Mouse (Mus musculus): ENCODE results near the gene Chrm2. TPM values are rescaled to one million over a fixed set of nuclear protein-coding genes. Genes with fewer than 3 reads are reported as not detected.

The Chrm2 gene
- polyA plus RNA-seq (2012; rRNA removed), result 12.4 and 13.8 TPM in 2 replicates

DNA sequence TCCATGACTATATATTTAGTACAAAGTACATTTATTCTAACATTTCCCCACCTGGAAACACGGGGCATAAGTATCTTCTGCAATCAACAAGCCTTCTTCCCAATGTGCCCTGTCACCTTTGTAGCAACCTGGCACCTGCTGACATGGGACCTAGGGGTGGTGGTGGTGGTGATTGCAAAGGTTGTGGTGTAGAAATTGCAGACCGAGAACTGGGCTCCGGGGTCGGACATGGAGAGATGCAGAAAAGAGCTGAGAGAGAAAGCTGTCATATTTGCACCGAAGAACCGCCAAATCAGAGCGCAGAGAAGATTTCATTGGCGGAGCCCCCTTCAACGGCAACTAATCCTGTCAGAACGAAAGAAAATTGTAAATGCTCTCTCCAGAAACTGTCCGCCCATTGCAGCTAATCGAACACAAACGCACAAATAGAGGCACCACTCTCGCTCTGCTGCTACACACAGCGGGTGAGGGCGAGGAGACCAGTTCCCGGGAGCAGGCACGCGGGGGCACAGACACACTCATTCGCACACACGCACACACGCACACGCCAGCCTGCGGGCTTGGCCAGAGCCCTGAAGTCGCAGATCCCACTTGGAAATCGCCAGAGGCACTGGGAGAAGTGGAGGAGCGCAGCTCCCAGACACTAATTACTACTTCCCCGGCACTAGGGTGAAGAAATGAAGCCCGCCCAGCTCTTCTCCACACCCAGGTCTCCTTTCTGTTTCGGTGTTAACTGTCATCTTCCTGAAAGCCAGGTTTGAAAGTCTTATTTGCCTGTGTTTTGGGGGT is at the start of gene Chrm2:
Gene Chrm2, plus strand, starts transcription at position 473 of the 789 bp plus-strand sequence.
- peak in 1 of 2 experiments; percentile 50 for DNase-seq (ENCODE audit: extremely low spot score in 1 of 2, low spot score in 1 of 2)

DNA sequence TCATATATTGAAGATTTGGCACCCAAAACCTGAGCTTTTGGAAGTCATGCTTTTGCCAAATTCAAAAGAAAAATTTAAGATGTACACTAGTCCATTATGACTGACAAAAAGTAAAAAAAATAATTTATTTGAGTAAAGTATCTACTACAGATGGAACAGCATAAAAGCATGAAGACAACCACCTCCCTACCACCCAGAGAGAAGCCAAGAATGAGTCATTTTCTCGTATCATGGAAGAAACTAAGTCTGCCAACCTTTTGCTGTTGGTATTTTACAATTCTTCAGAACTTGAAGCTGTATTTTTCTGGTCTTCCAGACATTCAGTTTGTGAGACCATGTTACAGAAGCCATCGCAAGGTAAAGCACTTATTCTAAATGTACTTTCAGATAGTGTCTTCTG is 13.9 kb upstream of the Chrm2 start:
- DNase-seq (ENCODE audit: extremely low spot score in 1 of 2, low spot score in 1 of 2), result no peak

DNA sequence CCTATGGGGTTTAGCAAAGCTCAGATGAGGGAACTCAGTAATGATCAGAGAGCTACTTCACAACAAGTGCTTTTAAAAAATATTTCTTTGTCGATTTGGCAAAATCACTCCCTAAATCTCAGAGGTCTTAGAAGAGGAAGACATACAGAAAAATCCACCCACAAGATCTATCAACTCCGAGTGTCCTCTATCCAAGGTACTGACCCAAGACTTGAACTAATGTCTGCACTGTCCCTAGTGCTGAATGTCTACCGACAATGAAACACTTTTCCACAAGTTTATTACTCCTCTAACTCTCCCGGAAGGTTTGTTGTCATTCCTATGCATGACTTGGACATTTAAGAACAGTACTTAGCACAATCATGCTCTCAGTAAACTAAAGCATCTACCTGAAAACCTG is 9.9 kb upstream of the Chrm2 start:
- no peak for DNase-seq (ENCODE audit: extremely low spot score in 1 of 2, low spot score in 1 of 2)

GRCm38 (mm10) chr6:36384102-36384501 is 3.8 kb upstream of the Chrm2 start:
- no peak for DNase-seq (ENCODE audit: extremely low spot score in 1 of 2, low spot score in 1 of 2)

- peak in 1 of 2 experiments; percentile 31 for DNase-seq (ENCODE audit: extremely low spot score in 1 of 2, low spot score in 1 of 2)
Observed at GRCm38 (mm10) chr6:36388401-36389259, 746 bp downstream of the Chrm2 start.

DNA sequence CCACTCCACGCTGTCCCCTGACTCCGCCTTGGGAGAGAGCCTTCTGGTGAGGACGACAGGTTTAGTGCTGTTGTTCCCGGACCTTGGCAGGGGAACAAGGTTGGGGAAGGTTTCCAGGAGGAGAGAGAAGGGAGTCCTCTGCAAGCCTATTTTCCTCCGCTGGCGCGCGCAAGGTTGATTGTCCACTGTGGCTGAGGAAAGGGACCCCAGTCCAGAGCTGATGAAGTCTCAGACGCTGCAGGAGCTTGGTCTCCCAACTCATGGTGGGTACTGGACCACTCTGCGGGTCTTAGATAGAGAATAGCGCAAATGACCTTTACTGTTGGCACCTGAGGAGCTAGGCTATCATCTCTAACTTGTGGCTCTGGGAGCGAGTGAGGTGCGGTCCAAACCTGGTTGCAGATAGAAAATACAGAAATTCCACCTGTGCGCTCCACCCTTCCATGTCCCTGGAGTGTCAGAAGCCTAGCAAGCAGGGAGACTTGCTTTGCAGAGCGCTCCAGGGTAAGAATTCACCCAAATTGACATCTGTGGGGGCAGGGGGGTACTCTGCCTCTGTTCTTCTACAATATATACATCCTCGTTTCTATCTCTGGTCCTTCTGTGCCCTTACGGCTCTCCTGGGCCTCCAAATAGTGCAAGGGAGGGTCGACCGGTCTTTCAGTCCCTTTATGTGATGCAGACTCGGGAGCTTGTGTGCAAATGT is 1.5 kb downstream of the Chrm2 start:
- DNase-seq (ENCODE audit: extremely low spot score in 1 of 2, low spot score in 1 of 2), result no peak

- DNase-seq (ENCODE audit: extremely low spot score in 1 of 2, low spot score in 1 of 2), result peak in 1 of 2 experiments; percentile 28
Observed at GRCm38 (mm10) chr6:36393705-36394104, 5.8 kb downstream of the Chrm2 start.

- DNase-seq (ENCODE audit: extremely low spot score in 1 of 2, low spot score in 1 of 2), result no peak
Observed at GRCm38 (mm10) chr6:36405139-36405538, 17.3 kb downstream of the Chrm2 start.

- no peak for DNase-seq (ENCODE audit: extremely low spot score in 1 of 2, low spot score in 1 of 2)
Observed at GRCm38 (mm10) chr6:36409016-36409415, 21.1 kb downstream of the Chrm2 start.

DNA sequence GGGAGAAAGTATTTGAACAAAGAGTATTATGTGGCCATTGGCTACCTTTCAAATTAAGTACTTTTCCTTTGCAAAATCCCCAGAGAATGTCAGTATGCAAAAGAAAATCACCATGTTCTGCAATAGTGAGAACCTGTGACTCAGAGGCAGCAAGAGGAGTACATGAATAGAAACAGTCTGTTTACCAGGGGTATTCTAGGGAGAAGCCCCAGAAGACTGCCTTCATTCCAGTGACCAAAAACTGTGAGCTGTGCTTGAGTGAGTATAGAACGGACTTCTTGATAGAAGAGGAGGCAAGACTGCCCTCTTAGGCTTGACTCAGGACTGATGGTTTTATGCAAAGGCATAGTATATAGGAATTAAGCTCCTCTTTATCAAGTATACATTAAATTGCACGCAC is 22.2 kb downstream of the Chrm2 start:
- peak in 1 of 2 experiments; percentile 51 for DNase-seq (ENCODE audit: extremely low spot score in 1 of 2, low spot score in 1 of 2)

GRCm38 (mm10) chr6:36419716-36420115 is 31.8 kb downstream of the Chrm2 start:
- DNase-seq (ENCODE audit: extremely low spot score in 1 of 2, low spot score in 1 of 2), result no peak

- peak; percentile 38 to 72 for DNase-seq (ENCODE audit: extremely low spot score in 1 of 2, low spot score in 1 of 2)
Observed at GRCm38 (mm10) chr6:36437964-36438363, 50.1 kb downstream of the Chrm2 start.

GRCm38 (mm10) chr6:36439218-36439617 is 51.3 kb downstream of the Chrm2 start:
- peak in 1 of 2 experiments; percentile 11 for DNase-seq (ENCODE audit: extremely low spot score in 1 of 2, low spot score in 1 of 2)

- DNase-seq (ENCODE audit: extremely low spot score in 1 of 2, low spot score in 1 of 2), result no peak
Observed at GRCm38 (mm10) chr6:36451480-36451879, 63.6 kb downstream of the Chrm2 start.

DNA sequence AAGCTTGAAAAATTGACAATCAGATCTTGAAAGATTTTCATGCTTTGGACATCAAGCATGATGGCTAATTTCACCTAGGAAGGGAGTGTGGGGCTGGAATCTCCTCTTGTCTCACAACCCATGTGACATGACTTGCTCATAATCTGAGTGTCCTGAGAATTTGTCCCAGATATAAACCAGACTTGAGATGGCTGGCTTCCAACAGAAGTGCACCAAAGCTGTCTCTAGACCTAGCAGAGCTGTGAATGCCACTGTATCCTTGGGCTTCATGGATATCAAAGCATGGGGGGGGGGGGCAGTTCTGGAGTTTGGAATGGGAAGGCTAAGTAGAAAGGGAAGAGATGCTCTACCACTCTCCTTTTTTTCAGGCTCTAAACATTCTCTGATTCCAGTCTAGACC is 67.2 kb downstream of the Chrm2 start:
- DNase-seq (ENCODE audit: extremely low spot score in 1 of 2, low spot score in 1 of 2), result no peak

DNA sequence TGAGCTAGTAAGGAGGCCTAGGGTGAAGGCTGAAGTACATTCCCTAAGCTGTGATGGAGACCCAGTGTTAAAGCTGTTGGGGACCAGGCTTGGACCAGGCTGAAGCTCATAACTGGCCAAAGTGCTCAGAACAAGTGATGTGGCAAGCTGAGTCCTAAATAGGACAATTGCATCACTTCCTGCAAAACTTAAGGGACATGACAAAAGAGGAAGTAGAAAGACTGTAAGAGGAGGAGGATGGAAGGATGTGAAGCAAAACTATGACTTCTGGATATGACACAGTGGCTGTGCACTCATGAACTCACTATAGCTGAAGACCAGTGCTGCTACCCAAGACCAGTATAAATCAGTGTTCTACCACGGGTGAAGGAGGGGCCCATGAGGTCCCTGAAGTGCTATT is 69.1 kb downstream of the Chrm2 start:
- no peak for DNase-seq (ENCODE audit: extremely low spot score in 1 of 2, low spot score in 1 of 2)

GRCm38 (mm10) chr6:36464008-36464407 is 76.1 kb downstream of the Chrm2 start:
- peak in 1 of 2 experiments; percentile 73 for DNase-seq (ENCODE audit: extremely low spot score in 1 of 2, low spot score in 1 of 2)

GRCm38 (mm10) chr6:36484132-36484665 is 96.3 kb downstream of the Chrm2 start:
- no peak for DNase-seq (ENCODE audit: extremely low spot score in 1 of 2, low spot score in 1 of 2)

DNA sequence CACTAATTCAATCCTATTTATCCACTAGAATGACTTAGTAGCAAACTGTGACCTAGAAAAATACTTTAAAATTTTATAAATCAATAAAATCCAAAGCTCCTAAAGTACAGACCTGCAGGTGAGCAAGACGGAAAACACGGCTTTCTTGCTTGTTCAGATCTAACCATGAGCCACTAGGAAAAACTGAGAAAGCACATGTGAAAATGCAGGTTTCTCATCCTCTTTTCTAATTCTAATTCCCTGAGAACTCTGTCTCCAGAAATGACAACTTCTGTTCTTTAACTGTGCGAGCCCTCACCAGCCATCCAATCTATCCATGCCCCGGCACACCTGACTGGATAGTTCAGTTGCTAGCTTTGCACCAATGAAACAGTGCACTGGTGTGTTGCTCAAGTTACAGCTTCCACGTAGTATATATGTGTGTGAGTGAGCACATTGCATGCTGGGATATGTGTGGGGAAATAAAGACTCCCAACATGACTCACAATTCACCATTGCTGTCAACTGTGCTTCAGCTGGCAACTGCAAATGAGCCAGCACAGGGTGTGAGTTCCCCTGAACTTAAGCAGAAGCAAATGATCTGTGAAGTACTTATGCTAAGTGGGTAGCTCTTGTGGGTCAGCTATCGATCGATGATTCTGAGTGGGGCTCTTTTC is 119.3 kb downstream of the Chrm2 start:
- DNase-seq (ENCODE audit: extremely low spot score in 1 of 2, low spot score in 1 of 2), result no peak

- DNase-seq (ENCODE audit: extremely low spot score in 1 of 2, low spot score in 1 of 2), result no peak
Observed at GRCm38 (mm10) chr6:36507946-36508345, 120.1 kb downstream of the Chrm2 start.
